Mouse (Mus musculus): ENCODE measurements around the gene Slc16a10. TPM values are rescaled to one million over a fixed set of nuclear protein-coding genes. Genes with fewer than 3 reads are reported as not detected.

Gene Slc16a10
- total RNA-seq, 2 experiments from 2014 or later = 3.7 to 3.8 TPM

DNA sequence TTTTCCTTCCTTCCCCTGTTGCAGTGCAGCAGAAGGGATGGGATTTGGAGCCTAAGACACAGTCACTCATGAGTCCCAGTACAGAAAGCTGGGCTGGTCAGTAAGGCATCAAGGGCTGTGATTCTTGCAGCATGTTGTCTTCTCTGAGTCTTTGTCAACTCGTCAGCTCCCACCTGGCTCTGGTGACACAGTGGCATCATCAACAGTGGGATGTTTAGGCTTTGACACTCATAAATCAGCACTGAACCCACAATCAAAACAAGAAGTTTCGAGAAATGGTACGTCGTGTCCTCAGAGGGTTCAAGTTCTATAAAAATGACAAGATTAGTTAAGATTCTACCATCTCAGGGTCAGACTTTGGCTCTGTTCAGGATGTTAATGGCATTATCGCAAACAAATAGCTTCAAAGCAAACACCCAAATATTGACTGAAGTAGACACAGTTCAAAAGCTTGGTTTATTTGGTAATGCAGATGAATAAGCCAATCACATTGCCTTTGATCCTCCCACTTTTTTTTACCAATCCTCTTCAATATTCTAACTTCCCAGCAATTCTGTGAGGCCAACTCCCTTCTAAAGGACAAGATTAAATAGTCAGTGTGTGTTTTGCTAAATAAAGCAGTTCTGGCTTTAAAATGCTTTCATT lies 23.2 kb downstream of the Slc16a10 start:
- DNase-seq = no peak
- intact Hi-C loops (cut with DNase I) = no loop called here

DNA sequence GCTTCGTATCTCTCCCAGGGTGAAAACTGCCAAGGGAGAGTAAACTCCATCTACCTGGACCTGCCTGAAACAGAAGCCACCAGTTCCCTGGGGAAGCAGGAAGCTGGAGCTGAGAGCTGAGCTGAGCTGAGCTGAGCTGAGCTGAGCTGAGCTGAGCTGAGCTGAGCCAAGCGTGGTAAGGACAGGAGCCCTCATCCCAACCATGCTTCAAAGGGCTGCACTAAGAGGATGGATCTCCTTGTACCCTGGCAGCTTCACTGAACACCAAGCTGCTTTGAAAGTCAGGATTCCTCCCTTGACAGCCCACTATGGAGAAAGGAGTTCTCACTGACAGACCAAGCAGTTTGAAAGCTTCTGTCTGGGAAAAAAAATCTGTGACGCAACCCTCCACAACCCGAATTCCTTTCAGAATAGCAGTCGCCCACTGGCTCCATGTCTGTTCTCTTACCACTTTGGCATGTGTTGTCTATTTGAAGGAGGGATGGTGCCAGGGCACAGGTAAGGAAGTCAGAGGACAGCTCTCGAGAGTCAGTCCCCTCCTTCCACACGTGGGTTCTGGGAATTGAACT lies 28.5 kb downstream of the Slc16a10 start:
- intact Hi-C loops (cut with DNase I) = no loop called here
- DNase-seq = no peak

DNA sequence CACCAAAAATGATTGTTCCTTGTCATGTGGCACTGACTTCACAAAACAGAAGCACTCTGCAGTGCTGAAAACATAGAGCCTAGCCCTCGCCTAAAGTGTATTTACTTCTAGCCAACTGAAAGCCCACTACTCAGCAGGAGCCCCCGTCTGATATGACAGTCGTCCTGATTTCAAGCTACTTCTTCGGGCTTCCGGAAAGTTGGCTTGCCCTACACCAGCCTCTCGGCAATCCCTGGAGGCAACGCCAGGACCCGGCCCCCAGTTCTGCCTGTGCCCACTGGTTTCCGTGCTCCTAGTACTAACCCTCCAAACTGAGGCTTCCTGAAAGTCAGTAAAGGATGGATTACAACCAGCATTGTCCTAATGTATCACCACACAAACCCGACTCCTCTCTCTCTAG lies 29.8 kb downstream of the Slc16a10 start:
- intact Hi-C loops (cut with DNase I) = no loop called here
- DNase-seq = no peak

DNA sequence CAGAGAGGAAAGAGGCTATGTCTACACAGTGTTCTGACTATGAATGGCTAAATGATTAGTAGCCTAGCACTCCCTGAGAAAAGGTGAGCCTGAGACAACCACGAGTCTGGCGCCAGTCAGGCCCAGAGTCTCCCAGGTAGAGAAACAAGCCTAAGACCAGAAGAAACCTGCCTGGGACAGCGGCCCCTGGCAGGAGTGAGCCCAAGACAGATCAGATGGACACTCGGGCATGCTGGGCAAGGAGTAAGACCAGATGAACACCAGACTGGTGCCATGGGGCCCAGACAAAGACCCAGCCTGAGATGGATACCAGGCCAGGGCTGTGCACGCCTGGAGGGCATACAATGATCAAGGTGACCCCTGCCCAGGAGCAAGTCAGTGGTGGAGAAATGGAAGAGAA lies 32.5 kb downstream of the Slc16a10 start:
- DNase-seq = no peak
- intact Hi-C loops (cut with DNase I) = no loop called here

DNA sequence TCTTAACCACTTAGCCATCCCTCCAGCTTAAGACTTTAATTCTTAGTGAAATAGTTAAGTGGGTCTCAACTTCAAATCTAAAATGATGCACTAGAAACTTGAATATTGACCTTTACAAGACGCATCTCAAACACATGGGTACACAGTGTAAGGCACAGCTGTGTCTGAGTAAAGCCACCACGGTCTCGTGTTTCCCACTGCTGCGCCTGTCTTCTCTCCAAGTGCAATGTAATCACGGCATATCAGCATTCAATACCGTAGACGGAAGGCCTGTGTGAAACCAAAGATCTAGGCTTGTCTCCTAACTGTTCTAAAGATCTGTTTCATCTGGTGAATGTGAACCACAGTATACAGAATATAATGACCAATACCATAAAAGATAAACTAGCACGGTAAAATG lies 33.1 kb downstream of the Slc16a10 start:
- no peak for DNase-seq
- intact Hi-C loops (cut with DNase I) = no loop called here

DNA sequence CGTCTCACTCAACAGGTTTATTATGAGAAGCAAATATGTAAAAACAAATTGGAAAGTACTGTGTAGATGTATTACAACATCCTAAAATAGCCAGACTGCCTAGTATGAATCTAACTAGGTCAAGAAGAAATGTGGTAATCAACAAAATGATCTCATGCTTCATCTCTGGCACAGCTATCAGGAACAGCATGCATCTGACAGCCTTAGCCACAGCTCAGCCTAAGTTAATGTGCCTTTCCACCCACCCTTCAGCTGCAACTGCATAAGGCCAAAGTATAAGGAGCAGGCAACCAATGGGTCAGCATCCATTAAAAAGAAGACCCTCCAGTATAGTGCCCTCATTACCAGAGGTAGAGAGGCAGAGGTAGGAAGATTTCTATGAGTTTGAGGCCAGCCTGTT lies 34.1 kb downstream of the Slc16a10 start:
- no peak for DNase-seq
- intact Hi-C loops (cut with DNase I) = no loop called here

DNA sequence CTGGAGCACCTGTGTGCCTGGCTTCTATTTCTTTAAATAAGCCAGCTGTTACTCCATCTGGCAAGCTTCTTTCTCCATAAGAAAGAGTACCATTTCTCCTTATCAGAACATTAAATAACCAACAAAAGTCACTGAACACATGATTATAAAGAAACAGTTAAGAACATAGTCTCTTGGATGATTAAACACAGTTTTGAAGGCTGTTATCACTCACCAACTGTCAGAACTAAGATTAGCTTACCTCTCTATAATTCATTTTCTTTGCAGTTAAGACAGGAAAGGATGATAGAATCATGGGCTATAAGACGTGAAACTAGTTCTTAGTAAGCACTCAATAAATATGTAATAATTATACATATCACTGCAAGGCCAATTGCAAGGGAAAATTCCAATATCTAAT lies 36.9 kb downstream of the Slc16a10 start:
- intact Hi-C loops (cut with DNase I) = no loop called here
- no peak for DNase-seq

DNA sequence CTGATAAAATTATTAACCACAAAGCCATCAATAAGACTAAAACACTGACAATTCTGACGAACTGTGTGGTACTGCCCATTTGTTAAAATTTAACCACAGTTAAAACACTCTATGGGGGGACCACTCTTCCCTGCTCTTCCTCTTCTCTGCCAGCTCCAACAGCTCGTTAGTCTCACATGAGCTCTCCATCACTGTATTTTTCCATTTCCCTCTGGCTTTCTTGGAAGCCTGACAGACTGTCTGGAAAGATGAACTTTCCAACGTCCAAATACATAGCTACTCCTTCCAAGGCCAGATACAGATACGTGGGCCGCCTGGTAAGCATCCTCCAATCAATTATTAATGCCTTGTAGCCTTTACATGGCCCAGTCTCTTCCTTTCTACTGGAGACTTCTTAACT lies 38.3 kb downstream of the Slc16a10 start:
- peak; percentile 35 for DNase-seq
- intact Hi-C loops (cut with DNase I) = no loop called here

DNA sequence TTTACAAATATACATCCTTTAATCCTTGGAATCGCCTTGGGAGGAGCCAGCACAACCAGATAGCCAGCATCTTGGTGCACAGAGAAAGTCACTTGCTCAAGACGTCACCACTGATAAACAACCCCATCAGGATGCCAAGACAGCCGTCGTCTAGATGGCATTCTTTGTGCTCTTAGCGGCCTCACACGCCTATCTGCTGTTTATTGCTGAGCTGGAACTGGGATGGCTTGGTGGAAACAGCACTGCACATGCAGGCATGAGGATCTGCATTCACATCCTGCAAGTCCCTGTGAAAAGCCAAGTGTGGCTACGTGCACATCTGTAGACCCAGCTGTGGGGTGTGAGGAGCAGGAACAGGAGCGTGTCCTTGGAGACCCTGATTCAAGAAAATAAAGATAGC lies 39.1 kb downstream of the Slc16a10 start:
- no peak for DNase-seq
- intact Hi-C loops (cut with DNase I) = no loop called here

DNA sequence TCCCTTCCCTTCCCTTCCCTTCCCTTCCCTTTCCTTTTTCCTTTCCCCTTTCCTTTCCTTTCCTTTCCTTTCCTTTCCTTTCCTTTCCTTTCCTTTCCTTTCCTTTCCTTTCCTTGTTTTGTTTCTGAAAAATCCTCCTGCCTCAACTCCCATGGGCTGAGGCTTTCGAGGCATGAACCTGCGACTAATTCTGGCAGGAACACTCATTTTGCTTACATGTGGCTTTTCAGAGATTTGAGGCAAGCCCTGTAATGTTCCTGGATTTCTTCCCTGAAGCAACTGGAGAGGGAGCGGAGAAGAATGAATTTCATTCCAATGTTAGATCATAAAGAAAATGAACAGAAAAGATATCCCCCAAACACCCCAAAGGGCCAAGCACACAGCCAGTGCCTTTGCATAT lies 39.9 kb downstream of the Slc16a10 start:
- no peak for DNase-seq
- intact Hi-C loops (cut with DNase I) = no loop called here

DNA sequence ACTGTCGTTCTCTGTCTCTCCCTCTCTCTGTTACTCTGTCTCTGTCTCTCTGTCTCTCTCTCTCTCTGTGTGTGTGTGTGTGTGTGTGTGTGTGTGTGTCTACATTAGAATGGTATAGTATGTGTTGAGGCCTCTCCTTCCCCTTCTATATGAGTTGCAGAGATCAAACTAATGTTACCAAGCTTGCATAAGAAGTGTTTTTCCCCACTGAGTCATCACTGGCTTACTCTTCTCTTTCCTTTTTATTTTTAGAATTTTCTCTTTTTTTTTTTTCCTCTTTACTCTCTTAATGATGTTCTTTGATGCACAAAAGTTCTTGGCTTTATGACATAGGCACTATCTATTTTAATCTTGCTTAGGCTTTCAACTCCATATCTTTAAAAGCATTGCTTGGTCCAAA lies 43.6 kb downstream of the Slc16a10 start:
- intact Hi-C loops (cut with DNase I) = no loop called here
- DNase-seq = no peak

DNA sequence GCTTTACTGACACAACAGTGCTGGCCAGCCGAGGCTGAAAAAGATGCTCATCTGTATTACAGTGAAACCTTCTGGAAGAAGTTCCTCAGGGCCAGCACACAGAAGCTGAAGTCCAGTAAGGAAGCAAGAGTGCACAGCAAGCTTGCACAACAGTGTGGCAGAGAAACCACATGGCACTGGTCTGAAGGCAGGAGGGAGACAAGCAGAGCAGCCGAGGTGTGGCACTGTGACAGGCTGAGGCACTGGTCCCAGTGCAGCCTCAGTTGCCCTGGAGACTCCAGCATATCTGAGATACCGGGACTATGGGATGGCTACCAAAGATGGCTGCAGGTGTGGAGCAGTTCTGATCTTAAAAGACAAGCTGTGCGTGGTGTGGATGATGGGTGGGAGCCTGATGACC lies 44.5 kb downstream of the Slc16a10 start:
- intact Hi-C loops (cut with DNase I) = no loop called here
- DNase-seq = no peak

DNA sequence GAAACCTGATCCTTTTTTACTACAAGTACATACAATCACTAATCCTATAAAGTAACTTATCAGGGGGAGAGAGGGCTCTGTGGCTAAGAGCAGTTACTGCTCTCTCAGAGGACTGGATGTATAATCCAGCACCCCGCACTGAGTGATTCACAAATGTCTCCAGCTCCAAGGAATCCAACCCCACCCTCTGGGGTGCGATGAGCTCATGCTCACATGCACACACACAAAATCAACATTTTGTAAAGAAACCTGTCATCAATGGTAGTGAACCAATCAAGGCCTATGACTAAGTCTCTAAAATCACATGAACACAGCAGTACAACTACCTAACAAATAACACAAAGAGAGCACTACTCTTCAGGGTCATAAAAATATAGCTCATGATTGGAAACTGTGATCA lies 47.3 kb downstream of the Slc16a10 start:
- intact Hi-C loops (cut with DNase I) = no loop called here
- DNase-seq = no peak

DNA sequence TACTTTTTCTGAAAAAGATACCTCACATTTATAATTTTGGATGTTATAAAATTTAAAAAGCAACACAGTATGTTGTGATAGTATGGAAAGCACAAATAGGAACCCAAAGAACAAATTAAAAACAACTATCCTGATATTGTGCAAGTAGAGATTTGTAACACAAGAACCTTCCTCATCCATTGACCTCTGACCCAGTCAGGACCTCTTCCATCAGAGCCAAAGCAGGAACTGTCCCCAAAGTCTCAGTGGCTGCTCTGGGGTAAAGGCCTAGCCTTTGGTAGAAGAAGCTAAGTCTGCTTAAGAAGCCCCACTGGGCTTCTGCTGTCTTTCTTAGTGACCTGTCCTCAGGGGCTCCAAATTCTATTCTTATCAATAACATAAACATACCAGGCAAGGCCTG lies 48.5 kb downstream of the Slc16a10 start:
- no peak for DNase-seq
- intact Hi-C loops (cut with DNase I) = no loop called here

DNA sequence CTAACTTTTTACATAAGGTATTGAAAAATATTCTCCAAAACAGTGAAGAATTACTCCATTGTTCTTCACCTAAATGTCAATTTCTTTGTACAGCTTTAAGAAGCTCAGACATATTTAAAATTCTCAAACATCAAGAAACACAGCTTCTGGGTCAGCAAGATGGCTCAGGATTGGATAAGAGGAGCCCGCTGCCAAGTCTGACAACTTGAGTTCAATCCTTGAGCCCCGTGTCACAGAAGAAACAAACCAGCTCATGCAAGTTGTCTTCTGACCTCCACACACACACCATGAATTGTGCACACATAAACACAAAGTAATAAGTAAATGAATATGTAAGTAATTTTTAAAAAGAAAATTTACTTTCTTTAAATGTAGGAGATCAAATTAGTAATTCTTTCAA lies 50.6 kb downstream of the Slc16a10 start:
- no peak for DNase-seq
- intact Hi-C loops (cut with DNase I) = no loop called here

DNA sequence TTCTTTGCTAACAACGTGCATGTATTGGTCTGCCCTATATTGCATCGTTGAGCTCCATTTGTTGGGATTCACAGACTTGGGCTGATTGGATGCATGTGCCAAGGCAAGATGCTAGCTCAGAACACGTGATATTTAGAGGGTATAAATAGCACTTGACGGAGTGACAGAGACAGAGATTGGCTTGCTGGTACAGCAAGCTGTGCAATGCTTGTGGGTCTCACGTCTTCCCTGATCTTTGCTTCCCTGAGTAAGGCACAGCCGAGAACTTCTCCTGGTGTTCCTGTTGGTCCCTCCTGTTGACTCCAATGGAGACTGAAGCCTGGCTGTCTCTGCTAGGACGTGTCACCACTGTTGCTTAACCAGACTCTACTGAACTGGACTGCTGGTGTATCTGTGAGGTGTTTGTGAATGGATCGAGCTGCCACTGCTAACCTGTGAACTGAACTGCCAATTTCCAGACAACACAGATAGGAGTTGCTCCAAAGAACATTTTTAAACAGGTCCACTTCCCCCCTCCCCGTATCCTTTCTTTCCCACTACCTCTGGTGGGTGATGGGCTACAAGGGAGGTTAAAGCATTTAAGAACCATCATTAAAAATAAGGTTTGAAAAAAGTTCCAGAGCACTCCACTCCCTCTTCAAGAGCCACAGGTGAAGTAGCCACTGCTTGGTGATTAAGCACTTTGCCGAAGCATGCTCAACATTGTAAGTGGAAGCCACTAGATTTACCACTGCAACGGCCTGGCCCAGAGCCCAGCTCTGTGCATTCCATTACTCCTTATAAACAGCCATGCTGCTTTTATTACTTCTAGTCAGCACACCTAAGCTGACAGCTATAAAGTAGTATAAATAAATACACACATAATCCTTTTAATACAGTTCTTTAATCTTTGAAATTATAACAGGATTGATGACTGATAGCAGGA lies 51.3 kb downstream of the Slc16a10 start:
- intact Hi-C loops (cut with DNase I) = no loop called here
- no peak for DNase-seq

DNA sequence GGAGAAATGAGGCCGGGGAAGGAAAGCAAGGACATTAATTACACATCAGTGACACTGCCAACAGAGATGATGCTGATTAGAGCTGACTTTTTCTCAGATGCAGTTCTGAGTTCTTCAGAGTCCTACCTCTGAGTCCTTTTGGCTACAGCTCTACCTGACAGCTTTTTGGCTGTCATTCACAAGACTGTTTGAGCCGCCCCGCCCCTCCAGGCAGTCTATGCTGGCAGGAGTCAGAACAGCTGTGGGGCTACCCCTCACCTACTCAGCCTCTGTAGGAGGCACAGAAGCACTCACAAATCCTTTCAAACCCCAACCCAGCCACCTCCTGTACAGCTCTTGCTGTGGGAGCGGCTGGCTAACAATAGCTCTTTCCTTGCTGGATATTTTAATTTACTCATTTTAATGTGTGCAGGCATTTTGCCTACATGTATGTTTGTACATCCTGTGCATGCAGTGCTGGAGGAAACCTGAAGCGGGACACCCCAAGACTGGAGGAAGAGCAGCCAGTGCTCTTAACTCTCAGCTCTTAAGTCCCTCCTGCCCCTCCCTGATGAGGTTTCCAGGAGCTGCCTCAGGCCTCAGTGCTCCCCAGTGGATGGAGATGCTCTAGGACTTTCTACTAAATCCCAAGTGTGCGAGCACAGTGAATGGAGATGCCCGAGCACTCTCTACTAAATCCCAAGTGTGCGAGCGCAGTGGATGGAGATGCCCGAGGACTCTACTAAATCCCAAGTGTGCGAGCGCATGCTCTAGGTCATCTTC lies 57.5 kb downstream of the Slc16a10 start:
- peak; percentile 79 for DNase-seq
- intact Hi-C loops (cut with DNase I) = no loop called here

DNA sequence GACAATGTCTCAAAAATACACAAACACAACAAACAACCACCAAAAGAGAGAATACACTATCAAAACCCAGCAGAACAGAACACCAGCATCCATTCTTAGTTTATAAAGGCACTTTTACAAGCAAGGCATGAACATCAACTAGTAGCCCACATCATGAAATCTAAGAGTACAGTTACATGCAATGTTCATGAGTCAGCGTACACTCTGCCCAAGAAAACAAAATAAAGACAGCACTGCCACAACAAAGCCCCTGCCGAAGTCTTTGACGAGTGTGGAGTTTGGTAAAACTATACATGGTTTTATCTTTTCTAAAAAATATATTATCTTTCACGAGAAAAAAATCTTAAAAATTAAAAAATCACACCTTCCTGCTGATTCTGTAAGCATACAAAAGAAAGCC lies 58.5 kb downstream of the Slc16a10 start:
- intact Hi-C loops (cut with DNase I) = no loop called here

DNA sequence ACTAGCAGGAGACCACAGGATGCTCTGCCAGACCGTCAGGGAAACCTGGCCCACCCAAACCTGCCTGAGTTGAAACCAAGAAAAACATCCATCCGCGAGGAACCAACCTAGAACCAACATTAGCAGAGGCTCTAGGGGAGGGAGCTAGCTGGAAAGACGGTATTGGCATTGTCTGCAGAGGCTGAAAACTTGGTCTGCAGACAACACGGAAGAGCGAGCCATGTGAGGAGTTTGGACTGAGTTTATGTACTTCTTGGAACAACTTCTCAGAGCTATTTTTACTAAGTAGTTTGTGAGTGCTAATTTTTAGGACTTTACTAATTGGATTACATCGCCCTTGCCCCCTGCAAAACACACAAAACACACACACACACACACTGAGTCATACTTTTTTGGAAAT lies 59.4 kb downstream of the Slc16a10 start:
- DNase-seq = no peak
- intact Hi-C loops (cut with DNase I) = no loop called here

More for the DNA sequence above, 58.5 kb downstream of the Slc16a10 start:
- DNase-seq = no peak

DNA sequence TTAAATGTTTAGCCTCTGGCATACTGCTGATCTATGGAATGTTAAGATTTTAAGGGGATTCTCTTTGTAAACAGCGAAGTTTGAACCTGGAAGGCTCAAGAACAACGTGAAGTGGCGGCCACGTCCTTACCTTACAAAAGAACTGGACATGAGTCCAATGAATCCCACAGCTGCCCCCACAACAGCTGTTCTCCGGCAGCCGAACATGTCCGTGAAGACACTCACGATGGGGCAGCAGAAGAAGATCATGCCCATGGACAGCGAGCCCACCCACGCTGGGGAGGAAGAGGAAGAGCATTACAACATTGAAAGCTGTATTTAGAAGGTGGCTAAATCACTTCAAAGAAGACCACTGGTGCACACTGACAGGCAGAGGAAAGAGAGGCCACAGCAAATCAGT lies 61.5 kb downstream of the Slc16a10 start:
- DNase-seq = no peak
- intact Hi-C loops (cut with DNase I) = no loop called here

DNA sequence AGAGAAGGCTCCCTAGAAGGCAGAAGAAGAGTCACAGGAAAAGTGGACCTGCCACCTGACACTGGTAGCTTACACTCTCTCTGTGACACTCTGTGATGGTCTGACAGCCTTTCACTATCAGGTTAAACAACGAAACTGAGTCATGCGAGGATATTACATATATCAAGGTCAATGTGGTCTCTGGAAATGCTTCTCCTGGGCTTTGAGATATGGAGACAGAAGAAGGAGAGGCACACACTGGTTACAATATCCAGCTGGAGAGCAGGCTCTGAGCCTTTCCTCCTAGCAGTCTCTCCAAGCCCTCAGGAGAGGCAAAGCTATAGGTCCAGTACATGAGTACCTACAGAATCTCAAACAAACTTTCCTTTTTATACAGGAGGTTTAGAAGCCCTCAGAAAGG lies 62.8 kb downstream of the Slc16a10 start:
- DNase-seq = no peak
- intact Hi-C loops (cut with DNase I) = no loop called here

Data from left cerebral cortex, postnatal 4 days (tissue).